Mouse (Mus musculus): ENCODE measurements around the gene Meioc. TPM values are rescaled to one million over a fixed set of nuclear protein-coding genes. Genes with fewer than 3 reads are reported as not detected.
"Not testable (repeated sequence)": the region's sequence is repeated elsewhere in the genome, so short reads cannot be mapped to it uniquely, and the experiment has no call there.

The Meioc gene
- total RNA-seq, 2 experiments from 2014 or later = not detected

- no peak for DNase-seq
- intact Hi-C loops (cut with DNase I) = no loop called here
Observed at GRCm38 (mm10) chr11:102665637-102666435, 2.3 kb downstream of the Meioc start.

GRCm38 (mm10) chr11:102690162-102690561, 26.6 kb downstream of the Meioc start:
- DNase-seq = peak; percentile 59 to 75
- intact Hi-C loops (cut with DNase I) = no loop called here

- intact Hi-C loops (cut with DNase I) = no loop called here
- DNase-seq = no peak
Observed at GRCm38 (mm10) chr11:102695289-102695688, 31.8 kb downstream of the Meioc start.

- intact Hi-C loops (cut with DNase I) = no loop called here
- peak; percentile 92 to 93 for DNase-seq
Observed at GRCm38 (mm10) chr11:102697338-102698017, 34.0 kb downstream of the Meioc start, which contains the start of gene Ccdc43. TSS of gene Ccdc43 (minus strand) at chr11:102697782.

GRCm38 (mm10) chr11:102698018-102698476, 34.5 kb downstream of the Meioc start:
- DNase-seq = no peak
- intact Hi-C loops (cut with DNase I) = no loop called here

GRCm38 (mm10) chr11:102702206-102702605, 38.7 kb downstream of the Meioc start:
- intact Hi-C loops (cut with DNase I); DNase-seq: not testable (repeated sequence)

GRCm38 (mm10) chr11:102712411-102712810, 48.9 kb downstream of the Meioc start:
- DNase-seq = no peak
- intact Hi-C loops (cut with DNase I) = no loop called here

GRCm38 (mm10) chr11:102714578-102714977, 51.1 kb downstream of the Meioc start:
- DNase-seq; intact Hi-C loops (cut with DNase I): not testable (repeated sequence)

- no peak for DNase-seq
- intact Hi-C loops (cut with DNase I) = no loop called here
Observed at GRCm38 (mm10) chr11:102716135-102716534, 52.6 kb downstream of the Meioc start.

- intact Hi-C loops (cut with DNase I) = no loop called here
- peak in 1 of 2 experiments; percentile 22 for DNase-seq
Observed at GRCm38 (mm10) chr11:102725574-102725973, 62.1 kb downstream of the Meioc start.

GRCm38 (mm10) chr11:102728614-102729013, 65.1 kb downstream of the Meioc start:
- peak; percentile 14 to 52 for DNase-seq
- intact Hi-C loops (cut with DNase I) = no loop called here

- intact Hi-C loops (cut with DNase I) = no loop called here
- no peak for DNase-seq
Observed at GRCm38 (mm10) chr11:102729835-102730234, 66.3 kb downstream of the Meioc start.

GRCm38 (mm10) chr11:102731366-102731765, 67.8 kb downstream of the Meioc start:
- no peak for DNase-seq
- intact Hi-C loops (cut with DNase I) = no loop called here

Small RNA genes lying within 50 kb of the gene (microRNA-seq; reads per million reads assigned to microRNA genes)
- gene Gm22920 = 0 reads per million in 2 experiments

Other genes starting within 250 kb of the Meioc start
- gene Grn, start 233.4 kb upstream of the Meioc start, total RNA-seq (2021) = 100 to 1,000 TPM; 130 to 136 TPM
- 10 to 100 TPM; 10.5 to 11.4 TPM for gene Fam171a2, start 216.0 kb upstream of the Meioc start, total RNA-seq (2021)
- gene Itga2b, start 193.6 kb upstream of the Meioc start, total RNA-seq (2021) = 1 to 10 TPM; 3.1 to 3.3 TPM
- gene Gpatch8, start 107.3 kb upstream of the Meioc start, total RNA-seq (2021) = 10 to 100 TPM; 24.7 to 25.7 TPM
- 1 to 10 TPM in 1 of 2 experiments, under 1 TPM in 1; 0.69 to 1.8 TPM for gene Gm11627, start 84.3 kb upstream of the Meioc start, total RNA-seq (2021)
- gene Fzd2, start 59.3 kb upstream of the Meioc start, total RNA-seq (2021) = 1 to 10 TPM; 5.6 to 7.3 TPM
- gene Ccdc43, start 34.1 kb downstream of the Meioc start, total RNA-seq (2021) = 10 to 100 TPM; 16.0 to 18.5 TPM
- gene Adam11, start 97.7 kb downstream of the Meioc start, total RNA-seq (2021) = 1 to 10 TPM; 4.0 to 4.4 TPM
- gene Gjc1, start 156.0 kb downstream of the Meioc start, total RNA-seq (2021) = 10 to 100 TPM; 37.7 to 42.6 TPM
- gene Higd1b, start 172.1 kb downstream of the Meioc start, total RNA-seq (2021) = 10 to 100 TPM; 20.4 to 25.4 TPM
- 10 to 100 TPM; 39.2 to 40.5 TPM for gene Eftud2, start 217.3 kb downstream of the Meioc start, total RNA-seq (2021)
- gene Ccdc103, start 217.5 kb downstream of the Meioc start, total RNA-seq (2021) = under 1 TPM; 0.14 to 0.22 TPM
- gene Fam187a, start 221.5 kb downstream of the Meioc start, total RNA-seq (2021) = not detected
- under 1 TPM; 0.15 to 0.36 TPM for gene Gfap, start 237.2 kb downstream of the Meioc start, total RNA-seq (2021)

Data from heart, postnatal 14 days (tissue).